Mouse (Mus musculus): ENCODE results near the gene Gstt3. TPM values are rescaled to one million over a fixed set of nuclear protein-coding genes. Genes with fewer than 3 reads are reported as not detected.

The Gstt3 gene
- 14.0 and 15.5 TPM in 2 replicates for polyA plus RNA-seq (2011; ENCODE audit: insufficient read length, low read depth, missing spikeins)

GRCm38 (mm10) chr10:75780769-75781578 lies at the start of gene Gstt3, which contains the start of gene Gm20441:
TSS of gene Gstt3 (minus strand) at chr10:75781414.
TSS of gene Gm20441 (minus strand) at chr10:75780954.
- peak within 1 kb of the TSS; percentile 64 for H3K4me3 ChIP-seq (ENCODE audit: insufficient read depth, low read length)
- H3K27ac ChIP-seq (ENCODE audit: insufficient read depth, low read length): peak within 1 kb of the TSS; percentile 38; the same call in 1 of the 2 replicates
- H3K4me1 ChIP-seq (ENCODE audit: control insufficient read depth, insufficient read depth, low read length): no peaks in the 10 kb centered on the region; the same call in 1 of the 2 replicates
- TF ChIP-seq CTCF (IDR thresholded peaks at IDR 0.05; ENCODE audit: borderline replicate concordance, insufficient read depth, low read length) (no peak), POLR2A (IDR thresholded peaks at IDR 0.05; ENCODE audit: low read depth, low read length) (peak; percentile 78)

GRCm38 (mm10) chr10:75830275-75830670 lies 49.1 kb upstream of the Gstt3 start:
- Histone ChIP-seq H3K27ac (ENCODE audit: insufficient read depth, low read length) (no peak overlapping the region), H3K4me3 (ENCODE audit: insufficient read depth, low read length) (no peak overlapping the region), H3K4me1 (ENCODE audit: control insufficient read depth, insufficient read depth, low read length) (peaks cover 8% of the 10 kb centered on the region; the same call in 1 of the 2 replicates)
- no peak for TF ChIP-seq POLR2A (IDR thresholded peaks at IDR 0.05; ENCODE audit: low read depth, low read length)
- TF ChIP-seq CTCF (IDR thresholded peaks at IDR 0.05; ENCODE audit: borderline replicate concordance, insufficient read depth, low read length): no peak

- Histone ChIP-seq H3K4me3 (ENCODE audit: insufficient read depth, low read length) (no peak overlapping the region), H3K27ac (ENCODE audit: insufficient read depth, low read length) (no peak overlapping the region), H3K4me1 (ENCODE audit: control insufficient read depth, insufficient read depth, low read length) (peaks cover 8% of the 10 kb centered on the region; the same call in 1 of the 2 replicates)
- TF ChIP-seq POLR2A (IDR thresholded peaks at IDR 0.05; ENCODE audit: low read depth, low read length): no peak
- no peak for TF ChIP-seq CTCF (IDR thresholded peaks at IDR 0.05; ENCODE audit: borderline replicate concordance, insufficient read depth, low read length)
Measured at GRCm38 (mm10) chr10:75829529-75830274, 48.5 kb upstream of the Gstt3 start.

GRCm38 (mm10) chr10:75828500-75828931 lies 47.3 kb upstream of the Gstt3 start:
- no peak for TF ChIP-seq POLR2A (IDR thresholded peaks at IDR 0.05; ENCODE audit: low read depth, low read length)
- no peak for TF ChIP-seq CTCF (IDR thresholded peaks at IDR 0.05; ENCODE audit: borderline replicate concordance, insufficient read depth, low read length)
- Histone ChIP-seq H3K27ac (ENCODE audit: insufficient read depth, low read length) (no peak overlapping the region), H3K4me3 (ENCODE audit: insufficient read depth, low read length) (no peak overlapping the region), H3K4me1 (ENCODE audit: control insufficient read depth, insufficient read depth, low read length) (peaks cover 8% of the 10 kb centered on the region; the same call in 1 of the 2 replicates)

- Histone ChIP-seq H3K4me1 (ENCODE audit: control insufficient read depth, insufficient read depth, low read length) (peaks cover 8% of the 10 kb centered on the region; the same call in 1 of the 2 replicates), H3K27ac (ENCODE audit: insufficient read depth, low read length) (no peak overlapping the region), H3K4me3 (ENCODE audit: insufficient read depth, low read length) (no peak overlapping the region)
- TF ChIP-seq CTCF (IDR thresholded peaks at IDR 0.05; ENCODE audit: borderline replicate concordance, insufficient read depth, low read length) (no peak), POLR2A (IDR thresholded peaks at IDR 0.05; ENCODE audit: low read depth, low read length) (no peak)
Measured at GRCm38 (mm10) chr10:75827668-75828360, 46.6 kb upstream of the Gstt3 start.

GRCm38 (mm10) chr10:75824530-75824929 lies 43.3 kb upstream of the Gstt3 start:
- Histone ChIP-seq H3K4me1 (ENCODE audit: control insufficient read depth, insufficient read depth, low read length) (peaks cover 8% of the 10 kb centered on the region; the same call in 1 of the 2 replicates), H3K4me3 (ENCODE audit: insufficient read depth, low read length) (no peak overlapping the region), H3K27ac (ENCODE audit: insufficient read depth, low read length) (no peak overlapping the region)
- no peak for TF ChIP-seq CTCF (IDR thresholded peaks at IDR 0.05; ENCODE audit: borderline replicate concordance, insufficient read depth, low read length)
- no peak for TF ChIP-seq POLR2A (IDR thresholded peaks at IDR 0.05; ENCODE audit: low read depth, low read length)

- TF ChIP-seq CTCF (IDR thresholded peaks at IDR 0.05; ENCODE audit: borderline replicate concordance, insufficient read depth, low read length) (no peak), POLR2A (IDR thresholded peaks at IDR 0.05; ENCODE audit: low read depth, low read length) (no peak)
- H3K4me3 ChIP-seq (ENCODE audit: insufficient read depth, low read length): no peak overlapping the region
Measured at GRCm38 (mm10) chr10:75823782-75824181, 42.6 kb upstream of the Gstt3 start.

GRCm38 (mm10) chr10:75822443-75822842 lies 41.2 kb upstream of the Gstt3 start, which contains the start of gene Gstt4:
TSS of gene Gstt4 (minus strand) at chr10:75822543.
- H3K27ac ChIP-seq (ENCODE audit: insufficient read depth, low read length): no peak within 1 kb of the TSS
- 0 out of 2 replicates have a peak, but pooled peaks cover 2% of the 10 kb centered on the region for H3K4me1 ChIP-seq (ENCODE audit: control insufficient read depth, insufficient read depth, low read length)
- no peak for TF ChIP-seq POLR2A (IDR thresholded peaks at IDR 0.05; ENCODE audit: low read depth, low read length)
- TF ChIP-seq CTCF (IDR thresholded peaks at IDR 0.05; ENCODE audit: borderline replicate concordance, insufficient read depth, low read length): no peak
- no peak within 1 kb of the TSS for H3K4me3 ChIP-seq (ENCODE audit: insufficient read depth, low read length)

More at GRCm38 (mm10) chr10:75823782-75824181, 42.6 kb upstream of the Gstt3 start:
- H3K4me1 ChIP-seq (ENCODE audit: control insufficient read depth, insufficient read depth, low read length): peaks cover 6% of the 10 kb centered on the region; the same call in 1 of the 2 replicates
- no peak overlapping the region for H3K27ac ChIP-seq (ENCODE audit: insufficient read depth, low read length)

GRCm38 (mm10) chr10:75819882-75820281 lies 38.7 kb upstream of the Gstt3 start:
- TF ChIP-seq CTCF (IDR thresholded peaks at IDR 0.05; ENCODE audit: borderline replicate concordance, insufficient read depth, low read length): no peak
- no peak for TF ChIP-seq POLR2A (IDR thresholded peaks at IDR 0.05; ENCODE audit: low read depth, low read length)
- Histone ChIP-seq H3K4me1 (ENCODE audit: control insufficient read depth, insufficient read depth, low read length) (no peaks in the 10 kb centered on the region), H3K27ac (ENCODE audit: insufficient read depth, low read length) (no peak overlapping the region), H3K4me3 (ENCODE audit: insufficient read depth, low read length) (no peak overlapping the region)
